Mouse (Mus musculus): Measurements from ENCODE around the gene Fbln1. TPM values are rescaled to one million over a fixed set of nuclear protein-coding genes. Genes with fewer than 3 reads are reported as not detected.

Fbln1 gene
- total RNA-seq, 2 experiments from 2014 or later, result 11.4 to 14.4 TPM

- DNase-seq (ENCODE audit: extremely low spot score in 1 of 2, low spot score in 2 of 2), result no peak
- Histone ChIP-seq H3K27ac (no peak overlapping the region), H3K4me3 (no peak overlapping the region)
- intact Hi-C loops (cut with DNase I), result no loop called here
- no peak for TF ChIP-seq CTCF (IDR thresholded peaks at IDR 0.05)
These were observed 27.6 kb upstream of the Fbln1 start for GRCm38 (mm10) chr15:85178172-85178571.

- intact Hi-C loops (cut with DNase I), result no loop called here
- DNase-seq (ENCODE audit: extremely low spot score in 1 of 2, low spot score in 2 of 2), result no peak
- H3K4me3 ChIP-seq, result no peak overlapping the region
- H3K27ac ChIP-seq, result no peak overlapping the region
- TF ChIP-seq CTCF (IDR thresholded peaks at IDR 0.05), result no peak
These were observed 26.1 kb upstream of the Fbln1 start for GRCm38 (mm10) chr15:85179528-85180180.

- H3K4me3 ChIP-seq, result no peak overlapping the region
- intact Hi-C loops (cut with DNase I), result no loop called here
- DNase-seq (ENCODE audit: extremely low spot score in 1 of 2, low spot score in 2 of 2), result no peak
- TF ChIP-seq CTCF (IDR thresholded peaks at IDR 0.05), result no peak
- H3K27ac ChIP-seq, result no peak overlapping the region
These were observed 25.4 kb upstream of the Fbln1 start for GRCm38 (mm10) chr15:85180368-85180767.

- no peak for DNase-seq (ENCODE audit: extremely low spot score in 1 of 2, low spot score in 2 of 2)
- no peak overlapping the region for H3K27ac ChIP-seq
- H3K4me3 ChIP-seq, result no peak overlapping the region
- TF ChIP-seq CTCF (IDR thresholded peaks at IDR 0.05), result no peak
- intact Hi-C loops (cut with DNase I), result no loop called here
These were observed 23.7 kb upstream of the Fbln1 start for GRCm38 (mm10) chr15:85182063-85182462.

GRCm38 (mm10) chr15:85186916-85187315 lies 18.8 kb upstream of the Fbln1 start:
- DNase-seq (ENCODE audit: extremely low spot score in 1 of 2, low spot score in 2 of 2), result no peak
- TF ChIP-seq CTCF (IDR thresholded peaks at IDR 0.05), result no peak
- intact Hi-C loops (cut with DNase I), result no loop called here
- Histone ChIP-seq H3K4me3 (no peak overlapping the region), H3K27ac (no peak overlapping the region)

- no peak for DNase-seq (ENCODE audit: extremely low spot score in 1 of 2, low spot score in 2 of 2)
- TF ChIP-seq CTCF (IDR thresholded peaks at IDR 0.05), result no peak
- Histone ChIP-seq H3K4me3 (no peak overlapping the region), H3K27ac (no peak overlapping the region)
- intact Hi-C loops (cut with DNase I), result no loop called here
These were observed 17.5 kb upstream of the Fbln1 start for GRCm38 (mm10) chr15:85188167-85188778.

- H3K27ac ChIP-seq, result no peak overlapping the region
- H3K4me3 ChIP-seq, result no peak overlapping the region
- no peak for DNase-seq (ENCODE audit: extremely low spot score in 1 of 2, low spot score in 2 of 2)
- intact Hi-C loops (cut with DNase I), result no loop called here
- TF ChIP-seq CTCF (IDR thresholded peaks at IDR 0.05), result no peak
These were observed 5.1 kb upstream of the Fbln1 start for GRCm38 (mm10) chr15:85200446-85201289.

GRCm38 (mm10) chr15:85202199-85202598 lies 3.5 kb upstream of the Fbln1 start:
- intact Hi-C loops (cut with DNase I), result no loop called here

GRCm38 (mm10) chr15:85202787-85203186 lies 3.0 kb upstream of the Fbln1 start:
- H3K27ac ChIP-seq, result no peak overlapping the region
- DNase-seq (ENCODE audit: extremely low spot score in 1 of 2, low spot score in 2 of 2), result no peak
- H3K4me3 ChIP-seq, result no peak overlapping the region
- no peak for TF ChIP-seq CTCF (IDR thresholded peaks at IDR 0.05)
- intact Hi-C loops (cut with DNase I), result no loop called here

More at GRCm38 (mm10) chr15:85202199-85202598, 3.5 kb upstream of the Fbln1 start:
- no peak overlapping the region for H3K4me3 ChIP-seq
- no peak overlapping the region for H3K27ac ChIP-seq
- no peak for TF ChIP-seq CTCF (IDR thresholded peaks at IDR 0.05)
- DNase-seq (ENCODE audit: extremely low spot score in 1 of 2, low spot score in 2 of 2), result no peak

- Histone ChIP-seq H3K4me3 (no peak overlapping the region), H3K27ac (no peak overlapping the region)
- no peak for DNase-seq (ENCODE audit: extremely low spot score in 1 of 2, low spot score in 2 of 2)
- TF ChIP-seq CTCF (IDR thresholded peaks at IDR 0.05), result no peak
- intact Hi-C loops (cut with DNase I), result no loop called here
These were observed 1.4 kb upstream of the Fbln1 start for GRCm38 (mm10) chr15:85204383-85204782.

GRCm38 (mm10) chr15:85206703-85207075 lies 940 bp downstream of the Fbln1 start:
- H3K4me3 ChIP-seq, result no peak overlapping the region
- H3K27ac ChIP-seq, result peak overlapping the region; percentile 2; the same call in 1 of the 2 replicates
- DNase-seq (ENCODE audit: extremely low spot score in 1 of 2, low spot score in 2 of 2), result no peak
- TF ChIP-seq CTCF (IDR thresholded peaks at IDR 0.05), result no peak
- intact Hi-C loops (cut with DNase I), result no loop called here

GRCm38 (mm10) chr15:85207081-85207480 lies 1.3 kb downstream of the Fbln1 start:
- intact Hi-C loops (cut with DNase I), result no loop called here
- TF ChIP-seq CTCF (IDR thresholded peaks at IDR 0.05), result no peak
- H3K4me3 ChIP-seq, result no peak overlapping the region
- DNase-seq (ENCODE audit: extremely low spot score in 1 of 2, low spot score in 2 of 2), result no peak
- H3K27ac ChIP-seq, result peak overlapping the region; percentile 62; the same call in 1 of the 2 replicates
